Mouse (Mus musculus) heart, embryonic 13.5 days (tissue): ENCODE measurements around the gene Rpl35a. TPM values are rescaled to one million over a fixed set of nuclear protein-coding genes. Genes with fewer than 3 reads are reported as not detected.

Experiments used
- ATAC-seq: fragments of 200-750 bp; cut with Nextera tagmentation; 2 replicates; pipeline ENCODE4 v1.8.0; 2017; ENCODE audit warnings: moderate TSS enrichment; ENCODE audit not compliant: insufficient number of reproducible peaks, low FRiP score, low TSS enrichment; ENCODE audit errors: extremely low read depth
- H3K27ac ChIP-seq: fragments of 300-500 bp; sonication (generic); replicated peaks from 2 replicates; pipeline ENCODE4 v1.5.1; 2015; ENCODE audit warnings: moderate library complexity, mild to moderate bottlenecking, inconsistent platforms
- H3K27me3 ChIP-seq: fragments of 300-500 bp; sonication (generic); replicated peaks from 2 replicates; pipeline ENCODE4 v1.6.1; 2015; ENCODE audit warnings: mild to moderate bottlenecking, inconsistent platforms
- H3K36me3 ChIP-seq: fragments of 300-500 bp; sonication (generic); 2 replicates; pipeline ENCODE4 v1.6.1; 2015; ENCODE audit warnings: mild to moderate bottlenecking, inconsistent platforms
- H3K4me1 ChIP-seq: fragments of 300-500 bp; sonication (generic); 2 replicates; pipeline ENCODE4 v1.6.1; 2015; ENCODE audit warnings: inconsistent platforms
- H3K4me2 ChIP-seq: fragments of 300-500 bp; sonication (generic); 2 replicates; pipeline ENCODE4 v1.6.1; 2015; ENCODE audit warnings: inconsistent platforms, mild to moderate bottlenecking, moderate library complexity
- H3K4me3 ChIP-seq: fragments of 300-500 bp; sonication (generic); 2 replicates; pipeline ENCODE4 v1.5.1; 2015; ENCODE audit warnings: moderate library complexity, mild to moderate bottlenecking, inconsistent platforms
- H3K9ac ChIP-seq: fragments of 300-500 bp; sonication (generic); 2 replicates; pipeline ENCODE4 v1.6.1; 2015; ENCODE audit warnings: inconsistent platforms, mild to moderate bottlenecking, moderate library complexity
- H3K9me3 ChIP-seq: fragments of 300-500 bp; sonication (generic); 2 replicates; pipeline ENCODE4 v1.6.1; 2016; ENCODE audit warnings: inconsistent platforms
- WGBS: fragments of 180-500 bp; shearing (Covaris S2); methylation state at CpG from one replicate; pipeline ENCODE4 v1.1.7; 2015; ENCODE audit warnings: mixed read lengths; 5-methylcytosine and 5-hydroxymethylcytosine counted together
- polyA plus RNA-seq: library from polyadenylated mRNA; unstranded; fragments of >200 nt; fragmentation: Nextera tagmentation; extraction: Ambion mirVana; gene quantifications from 2 replicates; pipeline ENCODE4 v1.2.1, GENCODE M21; 2015

Rpl35a gene
- 652 and 689 TPM in 2 replicates for polyA plus RNA-seq

GRCm38 (mm10) chr16:33056095-33056785, at the start of gene Rpl35a, which contains the start of gene Iqcg:
Rpl35a (plus strand) TSS chr16:33056453.
Iqcg (minus strand) TSS chr16:33056218.
- Histone ChIP-seq H3K4me3 (peak within 1 kb of the TSS; percentile 96), H3K36me3 (peaks cover 34% of the 10 kb centered on the region), H3K4me1 (peaks cover 35% of the 10 kb centered on the region), H3K27me3 (no peaks in the 10 kb centered on the region), H3K27ac (peak within 1 kb of the TSS; percentile 89), H3K9ac (peak within 1 kb of the TSS; percentile 99), H3K9me3 (no peaks in the 10 kb centered on the region), H3K4me2 (peak within 1 kb of the TSS; percentile 86)
- peak; percentile 87 for ATAC-seq
- under 1% methylated on average over 47 of the region's 47 CpGs for WGBS

DNA sequence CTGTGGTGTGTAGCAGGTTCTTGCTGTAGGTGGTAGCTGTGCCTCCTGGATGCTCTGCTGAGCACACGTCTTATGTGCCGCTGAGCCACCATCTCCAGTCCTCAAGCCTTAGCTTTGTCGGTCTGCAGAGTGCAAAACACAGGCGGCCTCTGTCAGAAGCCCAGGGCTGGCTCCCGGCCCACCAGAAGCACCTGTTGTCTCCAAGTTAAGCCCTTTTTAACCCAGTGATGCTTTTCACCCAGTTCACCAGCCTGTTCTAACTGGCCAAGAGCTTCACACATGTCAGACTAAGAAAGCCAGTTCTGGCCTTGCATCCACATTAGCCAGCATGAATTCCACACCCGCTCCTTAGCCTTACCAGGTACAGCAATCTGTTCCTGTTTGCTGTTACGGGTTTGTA, 49.4 kb upstream of the Rpl35a start:
- Histone ChIP-seq H3K9ac (no peak overlapping the region), H3K4me3 (no peak overlapping the region), H3K27me3 (no peaks in the 10 kb centered on the region), H3K36me3 (peaks cover 79% of the 10 kb centered on the region), H3K27ac (no peak overlapping the region), H3K4me1 (peaks cover 18% of the 10 kb centered on the region), H3K4me2 (no peak overlapping the region), H3K9me3 (no peaks in the 10 kb centered on the region)
- no peak for ATAC-seq
- WGBS: 93% methylated on average over 7 of the region's 7 CpGs

- Histone ChIP-seq H3K4me2 (no peak overlapping the region), H3K36me3 (peaks cover 79% of the 10 kb centered on the region), H3K9me3 (no peaks in the 10 kb centered on the region), H3K4me3 (no peak overlapping the region), H3K9ac (no peak overlapping the region), H3K27ac (no peak overlapping the region), H3K27me3 (no peaks in the 10 kb centered on the region), H3K4me1 (peaks cover 18% of the 10 kb centered on the region)
- 87% methylated on average over 7 of the region's 7 CpGs for WGBS
- ATAC-seq: no peak
Observed at GRCm38 (mm10) chr16:33007436-33007835, 48.8 kb upstream of the Rpl35a start.

- H3K4me3 ChIP-seq: no peak overlapping the region
- H3K9ac ChIP-seq: no peak overlapping the region
- H3K27me3 ChIP-seq: no peaks in the 10 kb centered on the region
- ATAC-seq: no peak
- peaks cover 89% of the 10 kb centered on the region for H3K36me3 ChIP-seq
- H3K9me3 ChIP-seq: no peaks in the 10 kb centered on the region
- peaks cover 7% of the 10 kb centered on the region for H3K4me1 ChIP-seq
- 90% methylated on average over 6 of the region's 6 CpGs for WGBS
- H3K27ac ChIP-seq: no peak overlapping the region
- H3K4me2 ChIP-seq: no peak overlapping the region
Observed at GRCm38 (mm10) chr16:33010166-33010565, 46.1 kb upstream of the Rpl35a start.

GRCm38 (mm10) chr16:33013801-33014200, 42.5 kb upstream of the Rpl35a start:
- Histone ChIP-seq H3K4me1 (no peaks in the 10 kb centered on the region), H3K4me2 (no peak overlapping the region), H3K27me3 (no peaks in the 10 kb centered on the region), H3K9me3 (no peaks in the 10 kb centered on the region), H3K4me3 (no peak overlapping the region), H3K9ac (no peak overlapping the region), H3K36me3 (peaks cover 79% of the 10 kb centered on the region), H3K27ac (no peak overlapping the region)
- 89% methylated on average over 5 of the region's 5 CpGs for WGBS
- no peak for ATAC-seq

DNA sequence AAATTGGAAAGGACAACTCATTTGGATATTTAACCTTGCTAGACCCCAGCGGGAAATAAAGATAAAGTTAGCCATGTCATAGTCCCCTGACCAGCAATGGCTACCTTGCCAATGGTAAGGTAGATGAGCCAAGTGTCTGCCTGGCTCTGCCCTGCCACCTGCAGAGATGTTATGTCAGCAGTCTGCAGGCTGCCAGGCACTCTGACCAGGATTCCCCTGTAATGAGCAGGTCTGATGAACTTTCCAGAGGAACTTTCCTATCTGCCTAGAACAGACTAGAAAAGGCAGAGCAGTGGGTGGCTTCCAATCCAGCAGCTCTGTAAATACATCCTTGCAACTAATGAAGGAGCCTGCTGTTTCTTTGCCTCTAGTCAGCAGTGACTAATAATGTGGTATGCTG, 41.3 kb upstream of the Rpl35a start:
- Histone ChIP-seq H3K27me3 (no peaks in the 10 kb centered on the region), H3K36me3 (peaks cover 68% of the 10 kb centered on the region), H3K9me3 (no peaks in the 10 kb centered on the region), H3K4me3 (no peak overlapping the region), H3K4me1 (no peaks in the 10 kb centered on the region), H3K4me2 (no peak overlapping the region), H3K27ac (no peak overlapping the region), H3K9ac (no peak overlapping the region)
- WGBS: 83% methylated on average over 1 of the region's 1 CpGs
- ATAC-seq: no peak

- Histone ChIP-seq H3K9me3 (no peaks in the 10 kb centered on the region), H3K36me3 (peaks cover 63% of the 10 kb centered on the region), H3K4me3 (no peak overlapping the region), H3K9ac (no peak overlapping the region), H3K27me3 (no peaks in the 10 kb centered on the region), H3K4me2 (no peak overlapping the region), H3K27ac (no peak overlapping the region), H3K4me1 (no peaks in the 10 kb centered on the region)
- WGBS: 90% methylated on average over 3 of the region's 3 CpGs
- ATAC-seq: no peak
Observed at GRCm38 (mm10) chr16:33015396-33015907, 40.8 kb upstream of the Rpl35a start.

DNA sequence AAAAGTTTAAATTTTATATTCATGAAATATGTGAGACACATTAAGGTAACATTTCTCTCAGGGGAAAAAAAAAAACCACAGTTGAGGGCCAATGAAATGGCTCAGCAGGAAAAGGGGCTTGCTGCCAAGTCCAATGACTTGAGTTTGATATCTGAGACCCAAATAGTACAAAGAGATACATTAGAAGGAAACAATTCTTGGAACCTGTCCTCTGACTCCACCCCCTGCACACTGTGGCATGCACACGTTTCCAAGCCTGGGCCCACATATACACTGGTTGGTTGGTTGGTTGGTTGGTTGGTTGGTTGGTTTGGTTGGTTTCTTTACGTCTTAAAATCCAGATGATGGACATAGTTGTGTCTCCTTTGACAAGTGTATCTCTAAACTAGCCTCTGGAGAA, 40.3 kb upstream of the Rpl35a start:
- no peaks in the 10 kb centered on the region for H3K4me1 ChIP-seq
- ATAC-seq: no peak
- no peaks in the 10 kb centered on the region for H3K9me3 ChIP-seq
- no peak overlapping the region for H3K27ac ChIP-seq
- no peak overlapping the region for H3K4me3 ChIP-seq
- WGBS: 79% methylated on average over 2 of the region's 2 CpGs
- no peak overlapping the region for H3K9ac ChIP-seq
- peaks cover 57% of the 10 kb centered on the region for H3K36me3 ChIP-seq
- H3K4me2 ChIP-seq: no peak overlapping the region
- H3K27me3 ChIP-seq: no peaks in the 10 kb centered on the region

- no peaks in the 10 kb centered on the region for H3K27me3 ChIP-seq
- no peak overlapping the region for H3K4me2 ChIP-seq
- no peak overlapping the region for H3K4me3 ChIP-seq
- H3K4me1 ChIP-seq: no peaks in the 10 kb centered on the region
- peaks cover 44% of the 10 kb centered on the region for H3K36me3 ChIP-seq
- 86% methylated on average over 5 of the region's 5 CpGs for WGBS
- ATAC-seq: no peak
- H3K9ac ChIP-seq: no peak overlapping the region
- no peaks in the 10 kb centered on the region for H3K9me3 ChIP-seq
- no peak overlapping the region for H3K27ac ChIP-seq
Observed at GRCm38 (mm10) chr16:33017677-33018349, 38.4 kb upstream of the Rpl35a start.

DNA sequence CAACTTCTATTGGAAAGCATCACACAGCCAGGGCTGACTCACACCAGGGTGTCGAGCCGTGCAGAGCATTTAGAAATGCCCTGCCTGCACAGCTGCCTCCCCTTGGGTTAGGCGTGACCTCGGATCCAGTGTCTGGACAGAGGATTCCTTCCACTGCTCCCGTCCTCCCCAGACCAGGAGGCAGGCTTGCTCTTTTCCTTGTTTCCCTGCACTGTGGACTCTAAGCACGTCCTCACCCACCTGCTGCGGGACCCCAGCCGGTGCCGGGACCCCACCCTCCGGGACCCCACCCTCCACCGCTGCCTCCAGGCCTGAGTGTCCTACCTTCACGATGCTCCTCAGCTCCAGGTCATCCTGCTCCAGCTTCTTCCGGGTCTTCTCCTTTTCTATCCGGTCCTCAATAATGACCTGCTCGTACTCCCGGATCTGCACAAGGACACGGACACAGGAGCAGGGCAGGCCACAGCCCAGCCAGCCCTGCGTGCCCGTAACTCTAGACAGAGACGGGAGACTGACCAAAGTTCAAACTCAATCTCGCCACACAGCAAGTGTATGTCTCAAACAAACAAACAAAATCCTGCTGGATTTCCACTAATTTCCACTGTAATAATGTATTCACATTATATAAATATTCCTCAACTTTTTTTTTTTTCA, 37.0 kb upstream of the Rpl35a start:
- no peak overlapping the region for H3K9ac ChIP-seq
- peaks cover 29% of the 10 kb centered on the region for H3K36me3 ChIP-seq
- H3K4me1 ChIP-seq: no peaks in the 10 kb centered on the region
- no peak overlapping the region for H3K4me3 ChIP-seq
- no peaks in the 10 kb centered on the region for H3K27me3 ChIP-seq
- no peak overlapping the region for H3K4me2 ChIP-seq
- no peaks in the 10 kb centered on the region for H3K9me3 ChIP-seq
- WGBS: 70% methylated on average over 21 of the region's 21 CpGs
- ATAC-seq: no peak
- H3K27ac ChIP-seq: no peak overlapping the region

GRCm38 (mm10) chr16:33021381-33021780, 34.9 kb upstream of the Rpl35a start:
- H3K4me3 ChIP-seq: no peak overlapping the region
- no peak overlapping the region for H3K27ac ChIP-seq
- peaks cover 12% of the 10 kb centered on the region for H3K36me3 ChIP-seq
- H3K9ac ChIP-seq: no peak overlapping the region
- no peak overlapping the region for H3K4me2 ChIP-seq
- H3K27me3 ChIP-seq: no peaks in the 10 kb centered on the region
- no peaks in the 10 kb centered on the region for H3K9me3 ChIP-seq
- H3K4me1 ChIP-seq: no peaks in the 10 kb centered on the region
- WGBS: 55% methylated on average over 3 of the region's 3 CpGs
- no peak for ATAC-seq
